In genomic region chr13:52258373-52258772, GRCm38 (mm10) we compare ENCODE assay signal across 19 mouse cellular contexts.
DNase-seq lines count a peak whose midpoint lies in the region; ATAC-seq lines count a peak whose summit lies in the region.
"Had no signal": no experiment of that assay in that cellular context is flagged by ENCODE, and none has a peak within 500 bp of the region (broad histone marks: within the 10 kb centered on the region; RNA-seq: fewer than 3 reads in every experiment).

No protein-coding gene starts in this region.

- peak; percentile 29 to 44; a peak in 2 of 4 replicates for ATAC-seq in hematopoietic stem cell, adult 5-6 weeks (replicated peaks in 1 of 2; ENCODE audit: insufficient read depth in 1 of 2, low FRiP score in 2 of 2, low TSS enrichment in 1 of 2, low read depth in 1 of 2, poor library complexity in 2 of 2, severe bottlenecking in 2 of 2)
- peak; percentile 68 for ATAC-seq in megakaryocyte progenitor cell, adult 5-6 weeks (replicated peaks; ENCODE audit: poor library complexity)
- ATAC-seq in heart, embryonic 12.5 days (ENCODE audit: insufficient number of reproducible peaks, low FRiP score), result no peak
- ATAC-seq: forebrain, embryonic 15.5 days; hindbrain, postnatal 0 days had no signal

- H3K27me3 ChIP-seq in heart, embryonic 12.5 days (replicated peaks), result 0 out of 2 replicates have a peak, but pooled peaks cover 5% of the 10 kb centered on the region
- H3K27me3 ChIP-seq: embryonic facial prominence, embryonic 15.5 days; forebrain, embryonic 15.5 days; heart, embryonic 13.5 days; hindbrain, embryonic 13.5 days had no signal

- DNase-seq in thymus, postnatal 0 days (ENCODE audit: low spot score), result peak; percentile 62
- DNase-seq in thymus, postnatal 10 days (ENCODE audit: low spot score in 2 of 2), result no peak
- no peak for DNase-seq in spleen, postnatal 36 days (ENCODE audit: low spot score in 2 of 2)
- DNase-seq in frontal cortex, postnatal 10 days (ENCODE audit: low spot score in 2 of 2), result no peak
- DNase-seq: adrenal gland, adult 2 months; adrenal gland, postnatal 25 days; cerebellum, adult 18-20 months; cerebellum, adult 9-11 months; embryo, embryonic 11 days; gastrocnemius, postnatal 10 days; heart, postnatal 4 days had no signal

- 0 out of 2 replicates have a peak, but pooled peaks cover 3% of the 10 kb centered on the region for H3K9me3 ChIP-seq in heart, embryonic 12.5 days (replicated peaks)
- H3K9me3 ChIP-seq: embryonic facial prominence, embryonic 15.5 days; forebrain, embryonic 15.5 days; heart, embryonic 13.5 days; hindbrain, embryonic 13.5 days had no signal

- no peaks in the 10 kb centered on the region for H3K4me1 ChIP-seq in heart, embryonic 12.5 days (replicated peaks)
- H3K4me1 ChIP-seq: embryonic facial prominence, embryonic 15.5 days; forebrain, embryonic 15.5 days; heart, embryonic 13.5 days; hindbrain, embryonic 13.5 days had no signal

- H3K4me2 ChIP-seq in heart, embryonic 12.5 days, result no peak overlapping the region
- H3K4me2 ChIP-seq: embryonic facial prominence, embryonic 15.5 days; forebrain, embryonic 15.5 days; heart, embryonic 13.5 days; hindbrain, embryonic 13.5 days had no signal

- WGBS in heart, embryonic 12.5 days, result 68% methylated on average over 8 of the region's 8 CpGs

- H3K36me3 ChIP-seq in heart, embryonic 12.5 days, result no peaks in the 10 kb centered on the region
- H3K36me3 ChIP-seq: embryonic facial prominence, embryonic 15.5 days; forebrain, embryonic 15.5 days; heart, embryonic 13.5 days; hindbrain, embryonic 13.5 days had no signal

- H3K27ac ChIP-seq in heart, embryonic 12.5 days (ENCODE audit: poor library complexity, severe bottlenecking), result no peak overlapping the region
- H3K27ac ChIP-seq: embryonic facial prominence, embryonic 15.5 days; forebrain, embryonic 15.5 days; heart, embryonic 13.5 days; hindbrain, embryonic 13.5 days; hindbrain, postnatal 0 days had no signal

- no peak overlapping the region for H3K9ac ChIP-seq in heart, embryonic 12.5 days
- H3K9ac ChIP-seq: embryonic facial prominence, embryonic 15.5 days; forebrain, embryonic 15.5 days; heart, embryonic 13.5 days; hindbrain, embryonic 13.5 days had no signal

- H3K4me3 ChIP-seq in heart, embryonic 12.5 days, result no peak overlapping the region
- H3K4me3 ChIP-seq: embryonic facial prominence, embryonic 15.5 days; forebrain, embryonic 15.5 days; heart, embryonic 13.5 days; hindbrain, embryonic 13.5 days had no signal
